Mouse (Mus musculus) forebrain, postnatal 0 days (tissue): ENCODE measurements around the gene Tpk1. TPM values are rescaled to one million over a fixed set of nuclear protein-coding genes. Genes with fewer than 3 reads are reported as not detected.

Experiments
- ATAC-seq: fragments of 200-750 bp; cut with Nextera tagmentation; 2 replicates; pipeline ENCODE4 v1.8.0; 2017; ENCODE audit warnings: mild to moderate bottlenecking, moderate library complexity
- DNase-seq: peaks from one replicate; pipeline ENCODE4 v3.0.0-alpha.2; 2015
- H3K27ac ChIP-seq: fragments of 300-500 bp; sonication (generic); 2 replicates; pipeline ENCODE4 v1.5.1; 2014; ENCODE audit warnings: low read depth, mild to moderate bottlenecking, antibody characterized with exemption, low read length, moderate library complexity, mixed read lengths
- H3K27me3 ChIP-seq: fragments of 300-500 bp; sonication (generic); 2 replicates; pipeline ENCODE4 v1.6.1; 2014; ENCODE audit warnings: mild to moderate bottlenecking, low read length, mixed read lengths; ENCODE audit not compliant: insufficient read depth
- H3K36me3 ChIP-seq: fragments of 300-500 bp; sonication (generic); 2 replicates; pipeline ENCODE4 v1.6.1; 2014; ENCODE audit warnings: mild to moderate bottlenecking, moderate library complexity; ENCODE audit not compliant: insufficient read depth
- H3K4me1 ChIP-seq: fragments of 300-500 bp; sonication (generic); 2 replicates; pipeline ENCODE4 v1.6.1; 2014; ENCODE audit warnings: antibody characterized with exemption; ENCODE audit not compliant: insufficient read depth
- H3K4me2 ChIP-seq: fragments of 300-500 bp; sonication (generic); 2 replicates; pipeline ENCODE4 v1.6.1; 2014; ENCODE audit warnings: low read depth, mild to moderate bottlenecking, moderate library complexity
- H3K4me3 ChIP-seq: fragments of 300-500 bp; sonication (generic); 2 replicates; pipeline ENCODE4 v1.5.1; 2014; ENCODE audit warnings: low read depth, low read length, mixed read lengths
- H3K9ac ChIP-seq: fragments of 300-500 bp; sonication (generic); 2 replicates; pipeline ENCODE4 v1.6.1; 2014; ENCODE audit warnings: mild to moderate bottlenecking
- H3K9me3 ChIP-seq: fragments of 300-500 bp; sonication (generic); 2 replicates; pipeline ENCODE4 v1.6.1; 2016; ENCODE audit warnings: low read length
- CTCF ChIP-seq: sonication (generic); IDR thresholded peaks from 2 replicates; pipeline ENCODE4 v1.5.1; 2016; ENCODE audit warnings: antibody characterized with exemption, control low read depth, low read depth
- WGBS: fragments of 180-500 bp; shearing (Covaris S2); extraction: QIAGEN DNeasy Blood & Tissue Kit; methylation state at CpG from one replicate; pipeline ENCODE4 v1.1.7; 2014; 5-methylcytosine and 5-hydroxymethylcytosine counted together
- polyA plus RNA-seq: library from polyadenylated mRNA; unstranded; fragments of >200 nt; fragmentation: Nextera tagmentation; extraction: Ambion mirVana; gene quantifications from 2 replicates; pipeline ENCODE4 v1.2.1, GENCODE M21; 2015
- total RNA-seq: library from RNA; depleted of rRNA; stranded (reverse); fragments of >200 nt; gene quantifications from 2 replicates; pipeline ENCODE4 v1.2.3, GENCODE M21; 2014

Tpk1 gene
- total and polyA plus RNA-seq, 2 experiments from 2014 or later = 4.7 to 5.0 TPM

GRCm38 (mm10) chr6:43471556-43471955 lies 194.5 kb downstream of the Tpk1 start:
- no peak overlapping the region for H3K27ac ChIP-seq
- no peaks in the 10 kb centered on the region for H3K4me1 ChIP-seq
- no peak overlapping the region for H3K4me2 ChIP-seq
- ATAC-seq (no peak), DNase-seq (no peak)
- no peaks in the 10 kb centered on the region for H3K27me3 ChIP-seq
- TF ChIP-seq CTCF = no peak
- no peaks in the 10 kb centered on the region for H3K9me3 ChIP-seq
- no peak overlapping the region for H3K4me3 ChIP-seq
- 84% methylated on average over 1 of the region's 1 CpGs for WGBS
- no peak overlapping the region for H3K9ac ChIP-seq
- H3K36me3 ChIP-seq = no peaks in the 10 kb centered on the region

GRCm38 (mm10) chr6:43468821-43469594 lies 197.1 kb downstream of the Tpk1 start:
- DNase-seq = no peak
- Histone ChIP-seq H3K27ac (no peak overlapping the region), H3K36me3 (no peaks in the 10 kb centered on the region), H3K9me3 (no peaks in the 10 kb centered on the region), H3K27me3 (no peaks in the 10 kb centered on the region), H3K4me2 (no peak overlapping the region), H3K9ac (no peak overlapping the region), H3K4me3 (no peak overlapping the region), H3K4me1 (no peaks in the 10 kb centered on the region)
- 32% methylated on average over 10 of the region's 10 CpGs for WGBS
- TF ChIP-seq CTCF = no peak
- ATAC-seq = no peak

- H3K4me2 ChIP-seq = no peak overlapping the region
- DNase-seq (no peak), ATAC-seq (no peak)
- H3K4me1 ChIP-seq = no peaks in the 10 kb centered on the region
- H3K9me3 ChIP-seq = no peaks in the 10 kb centered on the region
- 46% methylated on average over 2 of the region's 2 CpGs for WGBS
- no peak overlapping the region for H3K27ac ChIP-seq
- no peaks in the 10 kb centered on the region for H3K27me3 ChIP-seq
- TF ChIP-seq CTCF = no peak
- no peak overlapping the region for H3K4me3 ChIP-seq
- H3K9ac ChIP-seq = no peak overlapping the region
- no peaks in the 10 kb centered on the region for H3K36me3 ChIP-seq
Observed at GRCm38 (mm10) chr6:43462849-43463369, 203.2 kb downstream of the Tpk1 start.

GRCm38 (mm10) chr6:43462189-43462848 lies 203.8 kb downstream of the Tpk1 start:
- WGBS = 29% methylated on average over 2 of the region's 2 CpGs
- Histone ChIP-seq H3K4me3 (no peak overlapping the region), H3K4me2 (no peak overlapping the region), H3K4me1 (no peaks in the 10 kb centered on the region), H3K9me3 (no peaks in the 10 kb centered on the region), H3K36me3 (no peaks in the 10 kb centered on the region), H3K27ac (no peak overlapping the region), H3K9ac (no peak overlapping the region), H3K27me3 (no peaks in the 10 kb centered on the region)
- DNase-seq (peak; percentile 38), ATAC-seq (peak; percentile 54; the same call in 1 of the 2 replicates)
- TF ChIP-seq CTCF = no peak

GRCm38 (mm10) chr6:43459082-43459481 lies 207.0 kb downstream of the Tpk1 start:
- no peaks in the 10 kb centered on the region for H3K36me3 ChIP-seq
- H3K9ac ChIP-seq = no peak overlapping the region
- TF ChIP-seq CTCF = no peak
- no peak overlapping the region for H3K4me2 ChIP-seq
- no peak overlapping the region for H3K27ac ChIP-seq
- no peaks in the 10 kb centered on the region for H3K9me3 ChIP-seq
- no peaks in the 10 kb centered on the region for H3K27me3 ChIP-seq
- no peaks in the 10 kb centered on the region for H3K4me1 ChIP-seq
- DNase-seq (no peak), ATAC-seq (no peak)
- no peak overlapping the region for H3K4me3 ChIP-seq
- WGBS = 83% methylated on average over 2 of the region's 2 CpGs

GRCm38 (mm10) chr6:43457989-43458388 lies 208.1 kb downstream of the Tpk1 start:
- no peaks in the 10 kb centered on the region for H3K36me3 ChIP-seq
- DNase-seq (peak; percentile 11), ATAC-seq (peak; percentile 76)
- H3K27me3 ChIP-seq = no peaks in the 10 kb centered on the region
- no peak overlapping the region for H3K27ac ChIP-seq
- H3K4me2 ChIP-seq = no peak overlapping the region
- no peaks in the 10 kb centered on the region for H3K9me3 ChIP-seq
- no peak overlapping the region for H3K4me3 ChIP-seq
- WGBS = 34% methylated on average over 2 of the region's 2 CpGs
- no peak overlapping the region for H3K9ac ChIP-seq
- no peak for TF ChIP-seq CTCF
- no peaks in the 10 kb centered on the region for H3K4me1 ChIP-seq

- DNase-seq (no peak), ATAC-seq (no peak)
- Histone ChIP-seq H3K4me1 (no peaks in the 10 kb centered on the region), H3K9ac (no peak overlapping the region), H3K4me2 (no peak overlapping the region), H3K4me3 (no peak overlapping the region), H3K27me3 (no peaks in the 10 kb centered on the region), H3K9me3 (no peaks in the 10 kb centered on the region), H3K27ac (no peak overlapping the region), H3K36me3 (no peaks in the 10 kb centered on the region)
- TF ChIP-seq CTCF = no peak
- 54% methylated on average over 2 of the region's 2 CpGs for WGBS
Observed at GRCm38 (mm10) chr6:43449498-43449897, 216.6 kb downstream of the Tpk1 start.
